Mouse (Mus musculus) olfactory bulb, adult 2 months (tissue): Measurements from ENCODE around the gene Fhl1. TPM values are rescaled to one million over a fixed set of nuclear protein-coding genes. Genes with fewer than 3 reads are reported as not detected.

ENCODE experiments used
- H3K27ac ChIP-seq: fragments of 200-500 bp; 2 replicates; pipeline ENCODE4 v1.5.1; 2012; ENCODE audit warnings: low read depth, low read length; ENCODE audit not compliant: insufficient read depth
- H3K4me1 ChIP-seq: fragments of 200-500 bp; 2 replicates; pipeline ENCODE4 v1.6.1; 2012; ENCODE audit warnings: low read length; ENCODE audit not compliant: control insufficient read depth, insufficient read depth
- H3K4me3 ChIP-seq: fragments of 200-500 bp; 2 replicates; pipeline ENCODE4 v1.5.1; 2012; ENCODE audit warnings: mild to moderate bottlenecking, low read depth, low read length, moderate library complexity; ENCODE audit not compliant: insufficient read depth
- CTCF ChIP-seq: fragments of 200-500 bp; IDR thresholded peaks from 2 replicates; pipeline ENCODE4 v1.5.1; 2012; ENCODE audit warnings: low read depth, mild to moderate bottlenecking, low read length, moderate library complexity; ENCODE audit not compliant: insufficient read depth
- POLR2A ChIP-seq: fragments of 200-500 bp; IDR thresholded peaks from 2 replicates; pipeline ENCODE4 v1.6.1; 2012; ENCODE audit warnings: mild to moderate bottlenecking, low read depth, low read length, moderate library complexity; ENCODE audit not compliant: insufficient read depth
- WGBS: fragments of 180-500 bp; shearing (Covaris S2); methylation state at CpG from one replicate; pipeline ENCODE4 v1.1.7; 2018; 5-methylcytosine and 5-hydroxymethylcytosine counted together
- polyA plus RNA-seq: library from polyadenylated mRNA; stranded (reverse); fragments of >200 nt; gene quantifications from 2 replicates; pipeline ENCODE4 v1.2.4, GENCODE M21; 2012; ENCODE audit warnings: low replicate concordance; ENCODE audit not compliant: missing spikeins, insufficient read depth, insufficient read length

Gene Fhl1
- polyA plus RNA-seq, 1 experiment, result not detected

DNA sequence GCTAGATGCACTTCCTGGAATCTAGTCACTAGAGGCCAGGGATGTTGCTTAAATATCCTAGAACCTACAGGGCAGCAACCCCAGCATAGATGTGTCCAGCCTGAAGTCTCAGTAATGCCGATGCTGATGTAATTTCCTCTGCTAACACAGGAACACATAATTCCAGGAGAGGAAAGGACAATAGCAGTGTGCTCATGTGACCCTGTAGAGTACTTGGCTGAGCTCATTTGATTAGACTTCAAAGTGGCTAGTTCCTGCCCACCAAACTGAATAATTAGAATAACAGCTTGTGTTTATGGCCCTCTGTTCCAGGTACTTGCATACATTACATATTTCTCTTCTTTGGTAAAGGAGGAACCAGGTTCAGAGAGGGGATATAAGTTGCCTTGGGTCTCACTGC lies 4.6 kb downstream of the Fhl1 start:
- WGBS, result 52% methylated on average over 1 of the region's 1 CpGs
- TF ChIP-seq POLR2A (no peak), CTCF (no peak)
- no peak overlapping the region for H3K27ac ChIP-seq
- no peaks in the 10 kb centered on the region for H3K4me1 ChIP-seq
- no peak overlapping the region for H3K4me3 ChIP-seq

DNA sequence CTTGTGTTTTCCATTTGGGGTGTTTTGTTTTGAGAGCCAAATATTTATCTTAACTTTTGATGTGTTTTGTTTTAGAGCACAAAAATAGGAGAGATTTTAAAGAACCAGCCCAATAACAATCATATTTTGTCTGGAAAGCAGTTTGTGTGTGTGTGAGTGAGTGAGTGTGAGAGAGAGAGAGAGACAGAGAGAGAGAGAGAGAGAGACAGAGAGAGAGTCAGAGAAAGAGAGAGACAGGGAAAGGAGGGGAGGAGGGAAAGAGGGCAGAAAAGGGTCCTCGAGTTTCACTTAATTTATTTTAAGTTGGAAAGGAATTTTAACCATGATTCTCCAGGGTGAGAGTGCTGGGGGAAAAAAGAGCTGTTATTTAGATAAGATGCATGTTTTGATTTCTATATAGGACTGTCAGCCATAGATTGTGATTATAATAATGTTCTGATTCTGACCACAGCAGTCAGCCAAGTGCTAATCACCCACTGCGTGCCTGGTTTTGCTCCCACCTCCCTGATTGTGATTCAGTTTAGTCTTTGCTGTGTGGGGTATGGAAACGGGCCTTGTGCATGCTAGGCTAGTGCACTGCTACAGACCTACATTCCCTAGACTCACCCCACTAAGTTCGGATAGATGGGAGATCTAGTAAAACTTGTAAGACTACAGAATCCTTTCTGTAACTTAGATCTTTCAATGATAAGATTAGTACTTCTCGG lies 6.4 kb downstream of the Fhl1 start:
- H3K4me3 ChIP-seq, result no peak overlapping the region
- H3K4me1 ChIP-seq, result no peaks in the 10 kb centered on the region; the same call in 1 of the 2 replicates
- H3K27ac ChIP-seq, result no peak overlapping the region
- TF ChIP-seq POLR2A (no peak), CTCF (no peak)
- WGBS, result 56% methylated on average over 5 of the region's 5 CpGs

DNA sequence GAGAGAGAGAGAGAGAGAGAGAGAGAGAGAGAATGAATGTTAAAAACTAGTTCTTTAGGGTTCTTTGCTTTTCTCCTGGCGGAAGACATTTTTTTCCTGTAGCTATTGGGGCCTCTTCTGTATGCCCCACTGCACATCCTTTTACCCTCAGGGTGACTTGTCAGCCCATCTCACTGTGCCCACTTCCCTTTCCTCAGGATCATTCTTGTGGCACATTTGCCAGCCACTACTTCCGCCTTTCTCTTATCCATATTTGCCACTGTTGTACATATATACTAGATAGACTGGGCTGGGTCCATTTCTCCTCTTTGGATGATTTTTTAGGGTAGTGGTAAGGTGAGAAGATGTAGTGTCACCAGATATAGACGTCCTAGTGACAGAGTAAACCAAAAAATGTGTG lies 9.8 kb downstream of the Fhl1 start:
- TF ChIP-seq POLR2A (no peak), CTCF (no peak)
- H3K4me1 ChIP-seq, result no peaks in the 10 kb centered on the region; the same call in 1 of the 2 replicates
- 79% methylated on average over 3 of the region's 3 CpGs for WGBS
- no peak overlapping the region for H3K27ac ChIP-seq
- no peak overlapping the region for H3K4me3 ChIP-seq

DNA sequence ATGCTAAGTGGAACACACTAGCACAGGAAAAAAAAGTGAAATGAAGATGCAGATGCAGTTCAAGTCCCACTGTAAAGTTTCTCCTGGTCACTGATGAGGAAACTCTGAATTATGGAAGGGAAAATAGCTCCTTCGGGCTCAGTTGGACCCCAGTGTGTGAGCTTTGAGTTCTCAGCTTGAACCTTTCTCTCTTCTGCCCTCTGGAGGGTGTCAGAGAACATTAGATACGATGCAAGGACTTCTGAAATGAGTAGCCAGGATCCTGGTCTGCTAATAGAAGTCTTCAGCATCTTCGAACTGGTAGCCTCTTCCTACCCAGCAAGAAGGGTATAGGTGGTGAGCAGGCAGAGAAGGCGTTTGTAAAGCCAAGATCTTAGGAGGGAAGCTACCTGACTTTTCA lies 19.9 kb downstream of the Fhl1 start:
- Histone ChIP-seq H3K4me1 (peaks cover 2% of the 10 kb centered on the region; the same call in 1 of the 2 replicates), H3K4me3 (no peak overlapping the region), H3K27ac (no peak overlapping the region)
- TF ChIP-seq CTCF (no peak), POLR2A (no peak)
- 44% methylated on average over 4 of the region's 4 CpGs for WGBS

DNA sequence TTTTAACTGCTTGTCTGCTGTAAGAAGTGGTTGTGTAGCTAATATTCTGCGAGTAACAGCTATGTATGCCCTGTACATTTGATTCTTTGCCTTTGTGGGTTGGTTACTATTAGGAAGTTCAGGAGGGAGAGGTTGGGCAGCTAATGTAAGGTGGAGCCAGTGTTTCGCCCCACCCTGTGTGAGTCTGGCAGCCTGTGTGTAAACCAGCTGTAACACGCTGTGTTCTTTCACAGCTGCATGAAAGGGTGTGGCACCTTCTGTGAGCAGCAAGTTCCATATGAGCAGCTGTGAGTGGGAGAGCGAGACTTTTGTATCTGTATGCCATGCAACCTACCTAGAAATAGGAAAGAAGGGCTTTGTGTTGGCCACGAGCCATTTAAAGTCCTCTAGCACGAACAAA lies 20.6 kb downstream of the Fhl1 start:
- Histone ChIP-seq H3K4me3 (no peak overlapping the region), H3K4me1 (peaks cover 2% of the 10 kb centered on the region; the same call in 1 of the 2 replicates), H3K27ac (no peak overlapping the region)
- TF ChIP-seq POLR2A, result no peak
- TF ChIP-seq CTCF, result no peak
- WGBS, result 59% methylated on average over 6 of the region's 6 CpGs

DNA sequence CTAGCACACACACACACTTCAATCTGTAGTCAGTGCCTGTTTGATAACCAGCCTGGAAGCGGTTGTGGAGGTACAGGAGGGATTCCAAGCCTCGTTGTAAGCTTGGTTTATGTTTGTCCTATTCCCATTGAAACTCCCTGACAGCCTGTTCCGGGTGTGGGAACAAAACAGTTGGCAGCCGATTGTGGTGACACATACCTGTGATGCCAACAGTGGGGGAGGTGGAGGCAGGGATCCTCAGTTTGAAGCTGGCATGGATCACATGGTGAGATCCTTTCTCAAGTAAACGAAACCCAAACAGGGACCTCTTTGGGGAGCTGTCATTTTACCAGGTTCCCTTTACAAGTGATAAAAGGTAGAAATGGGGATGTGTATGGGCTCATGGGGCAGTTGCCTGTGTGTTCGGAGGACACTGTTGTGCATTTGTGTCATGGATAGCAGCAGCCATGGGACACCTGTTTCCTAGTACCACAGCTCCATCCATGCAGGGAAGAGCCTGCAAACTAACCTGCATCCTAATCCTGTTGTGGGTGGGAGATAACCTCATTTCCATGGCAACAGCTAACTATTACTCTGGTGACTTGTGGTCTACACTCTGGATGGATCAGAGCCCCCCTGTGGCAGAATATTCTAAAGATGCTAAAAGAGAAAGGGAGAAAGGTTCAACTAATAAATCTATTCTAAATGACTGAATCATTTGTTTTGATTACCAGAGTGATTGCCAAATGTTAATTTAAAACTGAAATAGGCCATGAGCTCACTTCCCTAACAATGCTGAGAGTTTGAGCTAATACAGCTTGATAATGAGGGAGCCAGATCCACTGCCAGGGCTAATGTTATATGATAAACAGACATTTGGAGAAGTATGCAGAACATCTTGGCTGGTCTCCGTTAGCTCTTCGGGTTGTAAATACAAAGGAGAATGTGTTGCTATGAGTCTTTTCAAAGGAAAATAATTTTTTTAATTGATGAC lies 22.0 kb downstream of the Fhl1 start:
- no peak overlapping the region for H3K27ac ChIP-seq
- TF ChIP-seq CTCF (no peak), POLR2A (no peak)
- H3K4me3 ChIP-seq, result no peak overlapping the region
- H3K4me1 ChIP-seq, result peaks cover 2% of the 10 kb centered on the region; the same call in 1 of the 2 replicates
- WGBS, result 51% methylated on average over 8 of the region's 8 CpGs

DNA sequence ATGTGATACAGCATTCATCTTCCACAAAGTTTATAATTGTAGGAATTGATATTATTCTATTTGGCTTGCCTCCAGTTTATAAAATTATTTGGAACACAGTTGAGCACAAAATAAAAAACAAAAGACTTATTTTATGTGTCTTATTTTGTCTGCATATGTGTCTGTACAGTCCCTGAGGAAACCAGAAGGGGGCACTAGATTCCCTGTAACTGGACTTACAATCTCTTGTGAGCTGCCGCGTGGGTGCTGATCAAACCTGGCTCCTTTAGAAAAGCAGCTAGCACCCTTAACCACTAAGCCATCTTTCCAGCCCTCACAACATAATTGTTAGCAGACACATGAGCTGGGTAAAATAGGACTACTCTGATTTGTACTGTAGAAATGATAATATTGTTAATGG lies 24.1 kb downstream of the Fhl1 start:
- Histone ChIP-seq H3K27ac (no peak overlapping the region), H3K4me3 (no peak overlapping the region), H3K4me1 (peaks cover 2% of the 10 kb centered on the region; the same call in 1 of the 2 replicates)
- WGBS, result 28% methylated on average over 2 of the region's 2 CpGs
- TF ChIP-seq CTCF (no peak), POLR2A (no peak)

DNA sequence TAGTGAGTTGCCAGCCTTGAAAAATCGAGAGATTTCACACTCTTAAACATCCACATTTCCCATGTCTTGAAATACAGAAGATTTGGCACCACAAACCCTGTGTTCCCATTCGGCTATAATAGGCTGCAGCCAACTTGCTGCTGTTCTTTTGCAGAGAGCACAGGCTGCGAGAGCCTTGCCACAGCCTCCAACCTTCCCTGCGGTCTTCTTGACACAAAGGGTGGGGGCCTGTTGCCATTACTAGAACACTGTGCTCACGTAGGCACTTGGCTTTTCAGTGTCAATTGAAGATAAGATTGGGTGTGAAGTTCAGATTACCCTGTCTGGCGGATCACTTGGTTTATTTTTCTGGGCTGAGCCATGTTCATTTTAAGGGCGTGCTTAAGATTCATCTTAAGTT lies 24.8 kb downstream of the Fhl1 start:
- Histone ChIP-seq H3K4me3 (no peak overlapping the region), H3K27ac (no peak overlapping the region), H3K4me1 (peaks cover 2% of the 10 kb centered on the region; the same call in 1 of the 2 replicates)
- no peak for TF ChIP-seq POLR2A
- TF ChIP-seq CTCF, result no peak
- WGBS, result 54% methylated on average over 7 of the region's 7 CpGs

DNA sequence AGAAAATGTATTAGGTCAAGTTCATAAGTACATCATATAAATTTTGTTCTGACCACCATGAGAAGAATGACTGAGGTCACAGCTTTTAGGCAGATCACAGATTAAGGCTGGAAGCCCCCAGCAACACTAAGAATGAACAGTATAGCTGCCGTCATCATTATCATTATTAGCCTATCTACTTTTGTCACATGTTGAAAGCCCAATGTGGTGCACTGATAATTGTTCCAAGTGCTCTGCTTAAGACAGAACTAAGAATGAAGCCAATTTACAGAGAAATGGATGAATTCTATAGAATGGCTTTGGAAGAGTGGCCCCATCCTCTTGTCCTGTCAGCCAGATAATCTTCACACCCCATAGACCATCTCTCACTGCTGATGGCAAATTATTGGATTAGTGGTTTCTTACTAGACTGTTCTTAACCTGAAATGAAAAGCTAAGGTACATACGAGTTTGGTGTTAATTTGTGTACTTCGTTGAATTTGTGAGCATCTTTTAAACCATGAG lies 28.7 kb downstream of the Fhl1 start:
- TF ChIP-seq POLR2A (no peak), CTCF (no peak)
- H3K4me1 ChIP-seq, result no peaks in the 10 kb centered on the region
- 86% methylated on average over 3 of the region's 3 CpGs for WGBS
- no peak overlapping the region for H3K4me3 ChIP-seq
- H3K27ac ChIP-seq, result no peak overlapping the region
